Mouse (Mus musculus) embryonic facial prominence, embryonic 15.5 days (tissue): ENCODE data around the gene Tsc22d4. TPM values are rescaled to one million over a fixed set of nuclear protein-coding genes. Genes with fewer than 3 reads are reported as not detected.
A peak's percentile ranks its signal among the peaks of the same experiment; 100 is the strongest.
"Not testable (repeated sequence)": the region's sequence is repeated elsewhere in the genome, so short reads cannot be mapped to it uniquely, and the experiment has no call there.

ENCODE experiments used
- ATAC-seq: fragments of 200-750 bp; cut with Nextera tagmentation; 2 replicates; pipeline ENCODE4 v1.8.0; 2017; ENCODE audit warnings: low read depth, moderate TSS enrichment; ENCODE audit not compliant: insufficient number of reproducible peaks, low FRiP score, low TSS enrichment
- H3K27ac ChIP-seq: fragments of 300-500 bp; sonication (generic); replicated peaks from 2 replicates; pipeline ENCODE4 v1.5.1; 2015; ENCODE audit warnings: mild to moderate bottlenecking, inconsistent platforms
- H3K27me3 ChIP-seq: fragments of 300-500 bp; sonication (generic); 2 replicates; pipeline ENCODE4 v1.6.1; 2015; ENCODE audit warnings: inconsistent platforms
- H3K36me3 ChIP-seq: fragments of 300-500 bp; sonication (generic); 2 replicates; pipeline ENCODE4 v1.6.1; 2015; ENCODE audit warnings: mild to moderate bottlenecking, inconsistent platforms
- H3K4me1 ChIP-seq: fragments of 300-500 bp; sonication (generic); 2 replicates; pipeline ENCODE4 v1.6.1; 2015; ENCODE audit warnings: inconsistent platforms
- H3K4me2 ChIP-seq: fragments of 300-500 bp; sonication (generic); replicated peaks from 2 replicates; pipeline ENCODE4 v1.6.1; 2015; ENCODE audit warnings: mild to moderate bottlenecking, inconsistent platforms
- H3K4me3 ChIP-seq: fragments of 300-500 bp; sonication (generic); replicated peaks from 2 replicates; pipeline ENCODE4 v1.5.1; 2015; ENCODE audit warnings: mild to moderate bottlenecking, inconsistent platforms
- H3K9ac ChIP-seq: fragments of 300-500 bp; sonication (generic); 2 replicates; pipeline ENCODE4 v1.6.1; 2015; ENCODE audit warnings: inconsistent platforms
- H3K9me3 ChIP-seq: fragments of 300-500 bp; sonication (generic); replicated peaks from 2 replicates; pipeline ENCODE4 v1.6.1; 2016; ENCODE audit warnings: inconsistent platforms
- WGBS: fragments of 180-500 bp; shearing (Covaris S2); methylation state at CpG from one replicate; pipeline ENCODE4 v1.1.7; 2015; 5-methylcytosine and 5-hydroxymethylcytosine counted together
- polyA plus RNA-seq: library from polyadenylated mRNA; unstranded; fragments of >200 nt; fragmentation: Nextera tagmentation; extraction: Ambion mirVana; gene quantifications from 2 replicates; pipeline ENCODE4 v1.2.1, GENCODE M21; 2015

The Tsc22d4 gene
- polyA plus RNA-seq, 1 experiment from 2014 or later: 175 TPM

DNA sequence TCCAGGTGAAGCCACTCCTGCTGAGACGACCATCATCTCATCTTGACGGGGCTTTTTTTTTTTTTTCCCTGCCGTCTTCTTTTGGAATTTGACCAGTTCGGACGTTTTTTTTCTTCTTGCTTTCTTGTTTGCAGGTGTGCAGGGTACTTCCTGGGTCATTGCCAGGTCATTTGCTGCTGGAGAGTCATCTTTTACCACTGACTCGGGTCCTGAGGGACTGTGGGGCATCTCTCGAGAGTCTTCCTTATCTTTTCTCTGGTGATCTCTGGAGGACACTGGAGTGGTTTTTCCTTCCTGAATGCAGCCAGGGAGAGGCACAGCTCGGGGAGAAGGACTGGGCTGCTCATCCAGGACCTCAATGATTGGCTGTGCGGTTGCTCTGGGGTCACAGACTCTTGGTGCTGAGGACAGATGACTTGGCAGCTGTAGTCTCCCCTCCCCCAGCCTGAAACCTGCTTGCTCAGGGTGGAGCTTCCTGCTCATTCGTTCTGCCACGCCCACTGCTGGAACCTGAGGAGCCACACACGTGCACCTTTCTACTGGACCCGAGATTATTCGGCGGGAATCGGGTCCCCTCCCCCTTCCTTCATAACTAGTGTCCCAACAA, 24.9 kb upstream of the Tsc22d4 start:
- ATAC-seq, H3K27me3 ChIP-seq, H3K9ac ChIP-seq, H3K9me3 ChIP-seq, H3K36me3 ChIP-seq, H3K27ac ChIP-seq, H3K4me1 ChIP-seq: not testable (repeated sequence)
- Histone ChIP-seq H3K4me2 (peak overlapping the region; percentile 36), H3K4me3 (0 out of 2 replicates have a peak overlapping the region, but pooled peaks have one; percentile 11)
- 12% methylated on average over 11 of the region's 16 CpGs for WGBS

DNA sequence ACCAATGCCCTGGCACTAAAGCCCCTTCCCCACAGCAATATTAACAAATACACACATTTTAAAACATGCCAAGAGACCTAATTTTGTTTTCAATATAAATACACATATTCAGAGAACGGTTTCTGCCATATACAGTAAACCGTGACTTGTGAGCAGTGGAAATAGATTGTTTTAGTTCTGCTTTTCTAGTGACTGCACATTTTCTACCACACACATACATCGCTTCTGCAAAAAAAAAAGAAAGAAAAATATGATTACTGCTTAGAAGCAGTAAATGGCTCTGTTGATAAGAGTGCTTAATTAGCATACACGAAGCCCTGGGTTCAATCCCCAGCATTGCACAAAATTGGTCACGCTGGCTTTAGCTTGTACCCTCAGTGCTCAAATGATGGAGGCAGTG, 21.7 kb upstream of the Tsc22d4 start:
- Histone ChIP-seq H3K4me2 (no peak overlapping the region), H3K9me3 (no peaks in the 10 kb centered on the region), H3K4me3 (no peak overlapping the region), H3K4me1 (0 out of 2 replicates have a peak, but pooled peaks cover 4% of the 10 kb centered on the region), H3K27ac (no peak overlapping the region), H3K27me3 (no peaks in the 10 kb centered on the region), H3K9ac (no peak overlapping the region), H3K36me3 (no peaks in the 10 kb centered on the region)
- no peak for ATAC-seq
- 77% methylated on average over 5 of the region's 5 CpGs for WGBS

DNA sequence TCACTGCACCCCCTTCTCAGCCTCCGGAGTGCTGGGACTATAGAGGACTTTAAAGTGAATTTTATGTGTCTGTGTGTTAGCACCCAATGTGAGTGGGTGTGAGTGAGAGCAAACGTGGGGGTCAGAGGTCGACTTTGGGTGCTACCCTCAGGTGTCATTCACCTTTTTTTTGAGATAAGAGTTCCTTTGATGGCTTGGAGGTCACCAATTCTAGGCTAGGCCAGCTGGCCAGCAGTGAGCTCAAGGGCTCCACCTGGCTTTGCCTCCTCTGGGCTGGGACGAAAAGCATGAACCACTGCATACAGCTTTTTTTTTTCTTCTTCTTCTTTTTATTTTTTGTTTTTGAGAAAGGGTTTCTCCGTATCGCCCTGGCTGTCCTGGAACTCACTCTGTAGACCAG, 18.8 kb upstream of the Tsc22d4 start:
- Histone ChIP-seq H3K4me3 (no peak overlapping the region), H3K9ac (no peak overlapping the region), H3K9me3 (no peaks in the 10 kb centered on the region), H3K36me3 (0 out of 2 replicates have a peak, but pooled peaks cover 7% of the 10 kb centered on the region), H3K27me3 (no peaks in the 10 kb centered on the region), H3K4me2 (no peak overlapping the region), H3K4me1 (no peaks in the 10 kb centered on the region), H3K27ac (no peak overlapping the region)
- no peak for ATAC-seq
- 62% methylated on average over 6 of the region's 6 CpGs for WGBS

DNA sequence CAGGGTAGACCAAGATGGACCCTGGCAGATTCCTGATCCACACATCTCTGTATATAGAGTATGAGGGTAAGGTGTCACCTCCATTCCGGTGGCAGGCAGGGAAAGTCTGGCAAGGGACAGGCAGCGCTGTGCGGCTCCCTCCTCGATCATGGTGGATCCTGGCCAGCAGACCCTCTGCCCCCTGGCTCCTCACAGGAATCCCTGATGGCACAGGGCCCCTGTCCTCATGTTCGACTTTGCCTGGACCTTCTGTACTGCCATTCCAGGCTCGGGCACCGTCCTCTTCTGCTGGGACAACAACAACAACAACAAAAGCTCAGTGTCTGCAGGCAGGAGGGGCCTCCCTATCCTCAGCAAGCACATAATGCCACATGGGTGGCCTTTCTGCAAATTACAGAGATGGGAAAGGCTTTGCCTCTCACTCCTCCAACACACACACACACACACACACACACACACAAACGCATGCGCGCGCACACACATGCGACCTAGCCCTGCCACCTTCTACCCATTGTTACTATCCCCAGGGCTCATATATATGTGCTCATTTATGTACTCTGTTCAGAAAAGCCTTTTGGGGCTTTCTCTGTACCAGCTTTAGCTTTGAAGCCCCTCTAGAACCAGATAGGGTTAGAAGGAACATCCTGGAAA, 11.8 kb upstream of the Tsc22d4 start:
- Histone ChIP-seq H3K4me2 (no peak overlapping the region), H3K4me1 (peaks cover 24% of the 10 kb centered on the region), H3K36me3 (peaks cover 51% of the 10 kb centered on the region), H3K4me3 (no peak overlapping the region), H3K27ac (no peak overlapping the region), H3K27me3 (no peaks in the 10 kb centered on the region), H3K9me3 (no peaks in the 10 kb centered on the region), H3K9ac (no peak overlapping the region)
- no peak for ATAC-seq
- 87% methylated on average over 12 of the region's 12 CpGs for WGBS

DNA sequence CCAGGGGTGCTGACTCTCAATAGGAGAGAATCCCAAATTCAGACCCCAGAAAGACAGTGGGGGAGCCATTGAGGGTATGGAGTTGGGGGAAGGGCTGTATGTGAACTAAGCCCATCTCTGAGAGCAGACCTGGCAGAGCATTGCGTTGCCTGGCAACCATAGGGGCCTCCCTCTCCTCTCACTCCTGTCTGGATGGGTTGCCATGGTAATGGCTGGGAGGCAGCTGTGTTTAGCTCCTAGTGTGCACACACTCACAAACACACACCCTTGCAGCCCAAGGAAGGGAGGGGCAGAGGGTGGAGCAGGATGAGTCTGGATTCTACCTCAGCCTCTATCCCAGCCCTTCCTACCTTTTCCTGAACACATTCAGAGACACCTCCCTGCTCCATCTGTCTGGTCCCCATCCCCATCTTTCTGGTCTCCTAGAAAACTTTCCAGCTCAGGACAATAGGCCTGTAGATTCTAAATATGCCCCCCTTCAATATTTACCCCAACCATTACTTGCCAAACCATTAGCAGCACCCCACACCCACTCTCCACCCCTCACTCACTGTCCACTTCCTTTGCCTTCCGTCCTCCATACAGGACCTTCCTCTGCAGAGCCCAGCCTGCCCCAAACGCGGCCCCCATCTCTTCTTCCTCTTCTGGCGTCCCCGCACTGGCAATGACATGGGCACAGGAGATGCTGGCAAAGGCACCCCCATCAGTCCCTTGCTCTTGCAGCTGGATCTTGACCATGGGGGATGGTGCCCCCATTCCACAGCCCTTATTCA, 11.1 kb upstream of the Tsc22d4 start:
- Histone ChIP-seq H3K4me2 (no peak overlapping the region), H3K9me3 (no peaks in the 10 kb centered on the region), H3K27me3 (no peaks in the 10 kb centered on the region), H3K36me3 (peaks cover 51% of the 10 kb centered on the region), H3K4me3 (no peak overlapping the region), H3K9ac (no peak overlapping the region), H3K27ac (no peak overlapping the region), H3K4me1 (peaks cover 31% of the 10 kb centered on the region)
- WGBS: 71% methylated on average over 6 of the region's 6 CpGs
- ATAC-seq: 0 out of 2 replicates have a peak, but pooled peaks have one; percentile 25

DNA sequence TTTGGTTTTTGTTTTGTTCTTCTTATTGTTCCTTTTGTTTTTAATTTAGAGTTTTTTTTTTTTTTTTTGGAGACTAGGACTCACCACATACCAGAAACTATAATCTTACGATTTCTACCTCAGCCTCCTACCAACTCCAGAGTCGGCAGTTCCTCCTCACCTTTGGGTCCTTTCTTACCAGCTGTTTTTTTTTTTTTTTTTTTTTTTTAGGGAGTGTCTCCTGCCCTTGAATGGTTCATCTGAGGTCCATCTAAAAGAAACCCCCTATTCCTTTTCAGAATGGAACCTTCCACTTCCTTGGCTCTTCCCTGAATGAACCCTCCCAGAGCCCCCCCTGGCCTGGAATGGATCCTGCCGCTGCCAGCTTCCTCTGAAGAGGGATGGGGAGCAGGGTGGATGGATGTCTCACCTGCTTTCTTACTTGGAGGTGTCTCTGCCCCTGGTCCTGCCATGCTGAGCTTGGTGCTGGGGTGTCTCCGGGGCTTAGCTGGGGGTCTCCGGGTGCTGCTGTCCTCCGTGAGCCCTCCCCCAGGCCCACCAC, 8.1 kb upstream of the Tsc22d4 start:
- Histone ChIP-seq H3K27me3 (no peaks in the 10 kb centered on the region), H3K4me1 (peaks cover 51% of the 10 kb centered on the region), H3K4me3 (no peak overlapping the region), H3K9me3 (no peaks in the 10 kb centered on the region), H3K9ac (no peak overlapping the region), H3K36me3 (peaks cover 40% of the 10 kb centered on the region), H3K4me2 (no peak overlapping the region), H3K27ac (no peak overlapping the region)
- 79% methylated on average over 6 of the region's 6 CpGs for WGBS
- ATAC-seq: no peak

DNA sequence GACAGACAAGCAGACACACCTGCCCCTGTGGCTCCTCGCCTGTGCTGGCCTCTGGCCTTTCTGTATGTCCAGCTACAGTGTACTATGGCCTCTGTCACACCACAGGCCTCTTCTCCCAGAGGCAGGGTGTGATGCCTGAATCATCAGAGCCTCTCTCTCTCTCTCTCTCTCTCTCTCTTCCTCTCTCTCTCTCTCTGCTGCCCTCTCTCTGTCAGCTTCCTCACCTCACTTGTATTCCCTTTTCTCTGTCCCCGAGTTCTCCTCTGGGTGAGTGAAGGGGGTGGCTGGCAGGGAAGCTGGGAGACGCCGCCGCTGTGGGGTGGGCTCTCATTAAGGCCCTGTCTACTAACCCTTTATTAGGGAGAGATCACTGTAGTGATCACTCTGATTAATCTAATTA, 7.0 kb upstream of the Tsc22d4 start:
- H3K4me2 ChIP-seq: no peak overlapping the region
- H3K9ac ChIP-seq: no peak overlapping the region
- peaks cover 51% of the 10 kb centered on the region for H3K4me1 ChIP-seq
- no peaks in the 10 kb centered on the region for H3K27me3 ChIP-seq
- ATAC-seq: no peak
- WGBS: 45% methylated on average over 5 of the region's 5 CpGs
- no peak overlapping the region for H3K27ac ChIP-seq
- H3K9me3 ChIP-seq: no peaks in the 10 kb centered on the region
- H3K4me3 ChIP-seq: no peak overlapping the region
- H3K36me3 ChIP-seq: peaks cover 32% of the 10 kb centered on the region

DNA sequence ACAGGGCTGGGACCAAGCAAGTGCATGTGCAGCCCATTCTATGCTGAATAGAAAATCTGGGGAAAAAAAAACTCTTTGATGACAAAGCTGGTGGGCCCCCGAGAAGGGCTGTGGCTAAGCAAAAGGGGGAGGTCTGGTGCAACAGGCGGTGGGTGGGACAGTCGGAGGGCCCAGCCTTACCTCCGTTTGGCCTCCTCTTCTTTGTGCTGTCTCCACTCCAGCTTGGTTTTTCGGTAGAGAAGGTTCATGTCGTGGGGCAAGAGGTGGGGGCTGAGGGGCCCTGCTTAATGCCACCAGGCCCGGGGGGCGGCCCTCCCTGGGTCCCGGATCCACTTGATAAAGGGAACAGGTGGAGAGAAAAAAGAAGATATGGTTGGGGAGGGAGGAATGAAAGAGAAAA, 6.1 kb upstream of the Tsc22d4 start:
- Histone ChIP-seq H3K9me3 (no peaks in the 10 kb centered on the region), H3K27ac (peak overlapping the region; percentile 34; the same call in 1 of the 2 replicates), H3K36me3 (peaks cover 29% of the 10 kb centered on the region), H3K9ac (no peak overlapping the region), H3K4me2 (peak overlapping the region; percentile 94), H3K4me3 (peak overlapping the region; percentile 66), H3K4me1 (peaks cover 44% of the 10 kb centered on the region), H3K27me3 (no peaks in the 10 kb centered on the region)
- 48% methylated on average over 9 of the region's 9 CpGs for WGBS
- ATAC-seq: no peak

DNA sequence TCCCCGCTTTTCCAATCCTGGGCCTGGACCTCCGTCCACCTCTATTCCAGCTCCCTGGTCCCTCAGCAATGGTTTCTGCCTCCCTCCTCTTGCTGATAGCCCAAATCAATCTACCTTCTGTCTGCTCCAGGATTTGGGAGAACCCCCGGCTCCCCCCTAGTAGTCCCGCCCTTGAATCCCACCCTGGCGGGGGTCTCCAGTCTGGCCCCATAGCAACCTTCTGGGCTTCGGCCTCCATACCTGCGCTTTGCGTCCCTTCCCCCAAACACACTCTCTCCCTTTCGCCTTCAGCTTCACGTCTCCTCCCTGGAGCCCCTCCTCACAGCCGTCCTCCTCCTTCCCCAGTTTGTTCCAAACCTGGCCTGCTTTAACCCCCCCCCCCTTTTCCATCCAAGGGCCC, 5.0 kb upstream of the Tsc22d4 start:
- Histone ChIP-seq H3K27me3 (no peaks in the 10 kb centered on the region), H3K27ac (peak overlapping the region; percentile 69), H3K4me1 (peaks cover 40% of the 10 kb centered on the region), H3K4me2 (peak overlapping the region; percentile 94), H3K4me3 (peak overlapping the region; percentile 66), H3K36me3 (peaks cover 21% of the 10 kb centered on the region), H3K9ac (peak overlapping the region; percentile 57), H3K9me3 (no peaks in the 10 kb centered on the region)
- WGBS: 11% methylated on average over 11 of the region's 11 CpGs
- ATAC-seq: 0 out of 2 replicates have a peak, but pooled peaks have one; percentile 1

DNA sequence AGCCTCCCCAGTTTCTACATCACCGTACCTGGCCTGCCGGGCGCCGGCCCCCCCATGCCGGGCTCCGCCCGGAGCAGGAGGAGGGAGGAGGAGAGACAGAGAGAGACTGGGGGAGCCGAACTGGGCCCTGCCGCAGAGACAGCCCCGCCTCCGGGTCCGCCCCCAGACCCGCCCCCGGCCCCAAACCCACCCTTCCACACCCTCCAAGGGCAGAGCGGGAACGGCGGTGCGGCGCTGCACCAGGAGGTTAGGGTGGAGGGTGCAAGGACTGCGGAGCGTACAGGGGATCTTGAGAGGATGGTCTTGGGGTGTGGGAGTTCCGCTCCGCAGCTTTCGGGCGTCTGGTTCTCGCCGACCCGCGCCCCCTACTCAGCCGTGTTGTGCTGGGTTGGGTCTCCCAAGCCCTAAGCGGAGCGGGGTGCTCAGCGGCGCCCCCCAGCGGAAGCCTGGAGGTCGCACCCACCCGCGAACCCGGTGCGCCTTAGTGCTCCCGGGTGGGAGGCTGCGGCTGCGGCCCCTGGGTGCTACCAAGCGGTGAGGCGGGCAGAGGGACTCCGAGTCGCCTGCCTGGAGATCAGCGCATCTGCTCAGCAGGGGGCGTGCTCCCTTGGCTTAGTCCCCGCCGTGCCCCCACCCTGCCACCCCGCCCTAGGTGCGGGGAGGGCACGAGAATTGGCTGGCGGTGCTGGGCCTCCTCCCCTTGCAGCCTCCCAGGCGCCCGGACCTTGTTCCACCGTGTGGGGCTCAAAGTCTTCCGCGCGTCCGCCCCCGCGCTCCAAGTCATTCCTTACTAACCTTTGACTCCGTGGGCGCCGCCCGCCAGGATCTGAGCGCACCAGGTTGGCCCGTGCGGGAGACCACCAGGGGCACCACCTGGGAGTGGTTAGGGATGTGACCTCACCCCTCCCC, 4.3 kb upstream of the Tsc22d4 start, which contains the start of gene Nyap1:
TSS of gene Nyap1 (minus strand) at position 585 of the 909 bp plus-strand sequence.
- H3K4me3 ChIP-seq: peak within 1 kb of the TSS; percentile 66
- peak; percentile 90 for ATAC-seq

More for the DNA sequence above, 4.3 kb upstream of the Tsc22d4 start, which contains the start of gene Nyap1:
- Histone ChIP-seq H3K4me1 (peaks cover 41% of the 10 kb centered on the region), H3K36me3 (peaks cover 13% of the 10 kb centered on the region), H3K27me3 (no peaks in the 10 kb centered on the region), H3K27ac (peak within 1 kb of the TSS; percentile 83), H3K9ac (peak within 1 kb of the TSS; percentile 57), H3K9me3 (no peaks in the 10 kb centered on the region), H3K4me2 (peak within 1 kb of the TSS; percentile 94)
- WGBS: under 1% methylated on average over 64 of the region's 71 CpGs
